ENCODE assay signal across 24 mouse cellular contexts in genomic region chr9:68944026-68944425, GRCm38 (mm10).
DNase-seq lines count a peak whose midpoint lies in the region; ATAC-seq lines count a peak whose summit lies in the region.
"Had no signal": no experiment of that assay in that cellular context is flagged by ENCODE, and none has a peak within 500 bp of the region (broad histone marks: within the 10 kb centered on the region; RNA-seq: fewer than 3 reads in every experiment).

No protein-coding gene starts in this region.

- no peak overlapping the region for H3K4me3 ChIP-seq in forebrain, embryonic 14.5 days (ENCODE audit: low read depth, low read length)
- H3K4me3 ChIP-seq: embryonic facial prominence, embryonic 15.5 days; forebrain, embryonic 10.5 days; heart, embryonic 13.5 days; limb, embryonic 10.5 days; megakaryocyte, embryonic 14.5 days; neural tube, embryonic 13.5 days had no signal

- intact Hi-C loops in heart, postnatal 25 days (cut with DNase I): no loop called here

- peak; percentile 36 for DNase-seq in adrenal gland, postnatal 14 days
- DNase-seq in adrenal gland, adult 8-10 months: no peak
- peak; percentile 17 for DNase-seq in heart, postnatal 25 days (ENCODE audit: low spot score)
- DNase-seq in heart, adult 8-10 months (ENCODE audit: low spot score): no peak
- peak; percentile 6 for DNase-seq in 3134 (ENCODE audit: extremely low read depth, insufficient read length, low spot score)
- DNase-seq in adrenal gland, postnatal 36 days: peak; percentile 28 to 59
- DNase-seq in spleen, adult 18-20 months: no peak
- DNase-seq in forebrain, embryonic 14.5 days (ENCODE audit: low spot score): no peak
- DNase-seq: cerebellum, adult 11-12 months; cerebellum, postnatal 14 days; gastrocnemius, postnatal 25 days; kidney, adult 18-20 months; kidney, postnatal 14 days; liver, postnatal 0 days; lung, postnatal 14 days; midbrain, embryonic 14.5 days; right cerebral cortex, postnatal 14 days had no signal

- no peaks in the 10 kb centered on the region for H3K27me3 ChIP-seq in forebrain, embryonic 14.5 days (replicated peaks; ENCODE audit: control insufficient read depth, insufficient read depth, low read length)
- H3K27me3 ChIP-seq: embryonic facial prominence, embryonic 15.5 days; heart, embryonic 13.5 days; megakaryocyte, embryonic 14.5 days; neural tube, embryonic 13.5 days had no signal

- H3K36me3 ChIP-seq in forebrain, embryonic 14.5 days (ENCODE audit: control insufficient read depth, insufficient read depth, low read length): no peaks in the 10 kb centered on the region
- H3K36me3 ChIP-seq: embryonic facial prominence, embryonic 15.5 days; forebrain, embryonic 10.5 days; heart, embryonic 13.5 days; limb, embryonic 10.5 days; neural tube, embryonic 13.5 days had no signal

- H3K9ac ChIP-seq in forebrain, embryonic 14.5 days (ENCODE audit: low read length): no peak overlapping the region
- H3K9ac ChIP-seq: embryonic facial prominence, embryonic 15.5 days; heart, embryonic 13.5 days; liver, postnatal 0 days; neural tube, embryonic 13.5 days had no signal

- H3K9me3 ChIP-seq in forebrain, embryonic 14.5 days (replicated peaks; ENCODE audit: control insufficient read depth, low read length): no peaks in the 10 kb centered on the region
- H3K9me3 ChIP-seq: embryonic facial prominence, embryonic 15.5 days; forebrain, embryonic 10.5 days; heart, embryonic 13.5 days; limb, embryonic 10.5 days; neural tube, embryonic 13.5 days had no signal

- H3K4me2 ChIP-seq in forebrain, embryonic 14.5 days (ENCODE audit: low read length): no peak overlapping the region
- H3K4me2 ChIP-seq: embryonic facial prominence, embryonic 15.5 days; heart, embryonic 13.5 days; neural tube, embryonic 13.5 days had no signal

- H3K27ac ChIP-seq in forebrain, embryonic 14.5 days (ENCODE audit: low read depth, low read length): no peak overlapping the region
- H3K27ac ChIP-seq: forebrain, embryonic 10.5 days; heart, embryonic 13.5 days; hindbrain, postnatal 0 days; limb, embryonic 10.5 days; neural tube, embryonic 13.5 days had no signal

- ATAC-seq in forebrain, embryonic 14.5 days: no peak
- ATAC-seq: hindbrain, postnatal 0 days; liver, postnatal 0 days had no signal

- H3K4me1 ChIP-seq in forebrain, embryonic 14.5 days (ENCODE audit: control insufficient read depth, insufficient read depth, low read length): peaks cover 18% of the 10 kb centered on the region
- H3K4me1 ChIP-seq: megakaryocyte, embryonic 14.5 days had no signal

- 93% methylated on average over 3 of the region's 3 CpGs for WGBS in forebrain, embryonic 14.5 days

Comparison
In these comparisons a context has a peak if more than half of its experiments do, and no peak if none do; other contexts are left out.
1. DNase-seq: peak in adrenal gland, postnatal 14 days (single experiment), heart, postnatal 25 days (single experiment), 3134 (single experiment) and adrenal gland, postnatal 36 days (2 of 2); none in adrenal gland, adult 8-10 months (single experiment), heart, adult 8-10 months (single experiment), spleen, adult 18-20 months (0 of 2) and forebrain, embryonic 14.5 days (single experiment).